Mouse (Mus musculus) liver, embryonic 14.5 days (tissue): ENCODE data around the gene Psors1c2.

Experiments
- CTCF ChIP-seq: IDR thresholded peaks from 2 replicates; pipeline ENCODE4 v1.5.1; 2016; ENCODE audit warnings: antibody characterized with exemption, low read depth, control low read depth
- EP300 ChIP-seq: IDR thresholded peaks from 2 replicates; pipeline ENCODE4 v1.6.1; 2016; ENCODE audit warnings: antibody characterized with exemption, low read depth

GRCm38 (mm10) chr17:35490320-35490719 lies 42.7 kb upstream of the Psors1c2 start:
- TF ChIP-seq CTCF (no peak), EP300 (no peak)
